Mouse (Mus musculus) ES-CJ7 (cell line): ENCODE data around the gene Dohh.

Experiments
- DNase-seq: peaks from one replicate; pipeline ENCODE4 v3.0.0; 2011; ENCODE audit warnings: low read depth, low spot score

Gene Dohh

GRCm38 (mm10) chr10:81382039-81382438 is 2.2 kb upstream of the Dohh start:
- no peak for DNase-seq

GRCm38 (mm10) chr10:81384605-81384982 is 366 bp downstream of the Dohh start:
- DNase-seq: no peak

GRCm38 (mm10) chr10:81385603-81386306 is 1.5 kb downstream of the Dohh start:
- DNase-seq: no peak

- DNase-seq: no peak
Measured at GRCm38 (mm10) chr10:81387716-81388115, 3.5 kb downstream of the Dohh start.

GRCm38 (mm10) chr10:81388505-81389055 is 4.4 kb downstream of the Dohh start, which contains the start of gene Gm48552:
Gene Gm48552 (plus strand): TSS chr10:81389005.
- no peak for DNase-seq

GRCm38 (mm10) chr10:81389373-81389772 is 5.1 kb downstream of the Dohh start:
- DNase-seq: no peak

- DNase-seq: peak; percentile 57
Measured at GRCm38 (mm10) chr10:81389801-81390677, 5.8 kb downstream of the Dohh start.

GRCm38 (mm10) chr10:81390678-81390965 is 6.4 kb downstream of the Dohh start:
- no peak for DNase-seq

GRCm38 (mm10) chr10:81392270-81392669 is 8.0 kb downstream of the Dohh start:
- DNase-seq: no peak

- no peak for DNase-seq
Measured at GRCm38 (mm10) chr10:81392781-81393185, 8.6 kb downstream of the Dohh start, which contains the start of gene Smim24. Gene Smim24 (plus strand): TSS chr10:81393051.

- no peak for DNase-seq
Measured at GRCm38 (mm10) chr10:81393456-81394063, 9.3 kb downstream of the Dohh start.

GRCm38 (mm10) chr10:81395127-81395526 is 10.9 kb downstream of the Dohh start:
- DNase-seq: peak; percentile 80

GRCm38 (mm10) chr10:81395865-81396264 is 11.6 kb downstream of the Dohh start:
- DNase-seq: no peak

- no peak for DNase-seq
Measured at GRCm38 (mm10) chr10:81396749-81397148, 12.5 kb downstream of the Dohh start.

- DNase-seq: no peak
Measured at GRCm38 (mm10) chr10:81399296-81399695, 15.1 kb downstream of the Dohh start.

GRCm38 (mm10) chr10:81399798-81400308 is 15.6 kb downstream of the Dohh start:
- no peak for DNase-seq

- DNase-seq: no peak
Measured at GRCm38 (mm10) chr10:81400371-81401204, 16.4 kb downstream of the Dohh start.

GRCm38 (mm10) chr10:81401205-81401520 is 16.9 kb downstream of the Dohh start:
- DNase-seq: peak; percentile 86

GRCm38 (mm10) chr10:81401521-81402226 is 17.4 kb downstream of the Dohh start:
- peak; percentile 98 for DNase-seq

GRCm38 (mm10) chr10:81402227-81402765 is 18.1 kb downstream of the Dohh start:
- DNase-seq: peak; percentile 59
